Comparison of ENCODE assay signal across 14 mouse cellular contexts in genomic region chr9:123058724-123059292, GRCm38 (mm10). TPM values are rescaled to one million over a fixed set of nuclear protein-coding genes. Genes with fewer than 3 reads are reported as not detected.
A peak's percentile ranks its signal among the peaks of the same experiment; 100 is the strongest.
DNase-seq lines count a peak whose midpoint lies in the region; ATAC-seq and TF ChIP-seq lines count a peak whose summit lies in the region.
"Had no signal": no experiment of that assay in that cellular context is flagged by ENCODE, and none has a peak within 500 bp of the region (broad histone marks: within the 10 kb centered on the region; RNA-seq: fewer than 3 reads in every experiment).

No protein-coding gene starts in this region.

- no peaks in the 10 kb centered on the region for H3K27me3 ChIP-seq in CH12.LX (replicated peaks)
- H3K27me3 ChIP-seq in cerebellum, adult 2 months (ENCODE audit: control insufficient read depth, insufficient read depth, low read length) = no peaks in the 10 kb centered on the region
- no peaks in the 10 kb centered on the region for H3K27me3 ChIP-seq in forebrain, embryonic 13.5 days

- no peak overlapping the region for H3K27ac ChIP-seq in CH12.LX (ENCODE audit: insufficient read depth, low read depth)
- no peak overlapping the region for H3K27ac ChIP-seq in cerebellum, adult 2 months (ENCODE audit: insufficient read depth, low read length)
- H3K27ac ChIP-seq in forebrain, embryonic 13.5 days = no peak overlapping the region
- H3K27ac ChIP-seq: limb, embryonic 10.5 days; macrophage had no signal

- no peaks in the 10 kb centered on the region for H3K79me2 ChIP-seq in CH12.LX (replicated peaks; ENCODE audit: control insufficient read depth, extremely low read depth, insufficient read depth, poor library complexity, severe bottlenecking)

- no peak overlapping the region for H3K4me2 ChIP-seq in CH12.LX (ENCODE audit: insufficient read depth, low read depth, poor library complexity, severe bottlenecking)
- H3K4me2 ChIP-seq in forebrain, embryonic 13.5 days = no peak overlapping the region

- dilution Hi-C loops in CH12.LX (cut with MboI; ENCODE audit: extremely low pct_ligation_motif_present, extremely low pct_unique_long_range_greater_than_20kb, low sequenced_read_pairs) = no loop called here

- TF ChIP-seq CTCF in CH12.LX (conservative IDR thresholded peaks at IDR 0.05 in 1 of 2, IDR thresholded peaks at IDR 0.05 in 1 of 2; ENCODE audit: low read depth in 2 of 2, low read length in 2 of 2) = no peak; a peak in 1 of 4 replicates
- TF ChIP-seq CTCF in cerebellum, adult 2 months (IDR thresholded peaks at IDR 0.05; ENCODE audit: borderline replicate concordance, insufficient read depth, low read depth, low read length) = no peak

- in situ Hi-C loops in CH12.LX (cut with MboI; ENCODE audit: low pct_ligation_motif_present, low pct_unique_long_range_greater_than_20kb, low sequenced_read_pairs) = no loop called here

- no peak for TF ChIP-seq EP300 in CH12.LX (IDR thresholded peaks at IDR 0.05; ENCODE audit: low read length)

- no peaks in the 10 kb centered on the region for H3K36me3 ChIP-seq in CH12.LX (replicated peaks in 1 of 2; ENCODE audit: control insufficient read depth in 1 of 2, insufficient read depth in 1 of 2, low read length in 1 of 2)
- H3K36me3 ChIP-seq in forebrain, embryonic 13.5 days (ENCODE audit: poor library complexity, severe bottlenecking) = no peaks in the 10 kb centered on the region
- H3K36me3 ChIP-seq: limb, embryonic 10.5 days had no signal

- no peaks in the 10 kb centered on the region for H3K9me3 ChIP-seq in CH12.LX (replicated peaks; ENCODE audit: low read length)
- no peaks in the 10 kb centered on the region for H3K9me3 ChIP-seq in forebrain, embryonic 13.5 days (replicated peaks)
- H3K9me3 ChIP-seq: limb, embryonic 10.5 days had no signal

- H3K4me1 ChIP-seq in CH12.LX (ENCODE audit: control insufficient read depth in 1 of 2, insufficient read depth in 2 of 2) = peaks cover 0 to 19% of the 10 kb centered on the region in 2 experiments; a peak in 2 of 4 replicates
- no peaks in the 10 kb centered on the region for H3K4me1 ChIP-seq in cerebellum, adult 2 months (ENCODE audit: control insufficient read depth, insufficient read depth, low read length)
- H3K4me1 ChIP-seq in forebrain, embryonic 13.5 days = no peaks in the 10 kb centered on the region
- H3K4me1 ChIP-seq: limb, embryonic 10.5 days had no signal

- H3K4me3 ChIP-seq in CH12.LX (replicated peaks in 1 of 3; ENCODE audit: low read depth in 2 of 3, low read length in 2 of 3, poor library complexity in 1 of 3) = no peak overlapping the region
- H3K4me3 ChIP-seq in cerebellum, adult 2 months (replicated peaks; ENCODE audit: insufficient read depth, low read depth, low read length) = no peak overlapping the region
- H3K4me3 ChIP-seq in forebrain, embryonic 13.5 days = no peak overlapping the region
- H3K4me3 ChIP-seq: limb, embryonic 10.5 days had no signal

- DNase-seq in A20 (ENCODE audit: low read depth, low spot score) (peak; percentile 72), CH12.LX (ENCODE audit: extremely low read depth) (peak; percentile 61)
- peak; percentile 61 to 70 for DNase-seq in natural killer cell, adult 2 months (ENCODE audit: low spot score in 2 of 2)
- no peak for DNase-seq in layer of hippocampus, postnatal 14 days (ENCODE audit: low spot score in 2 of 2)
- DNase-seq in cerebellum, adult 2 months = no peak
- DNase-seq in right cerebral cortex, postnatal 36 days (ENCODE audit: low spot score in 2 of 2) = no peak
- DNase-seq: heart, adult 18-20 months; heart, postnatal 36 days; kidney, adult 18-20 months; right cerebral cortex, postnatal 25 days had no signal

- TF ChIP-seq RAD21 in CH12.LX (IDR thresholded peaks at IDR 0.05; ENCODE audit: low read depth, low read length) = no peak

- no peak for TF ChIP-seq POLR2A in CH12.LX (IDR thresholded peaks at IDR 0.05; ENCODE audit: low read depth, low read length)
- no peak for TF ChIP-seq POLR2A in cerebellum, adult 2 months (IDR thresholded peaks at IDR 0.05; ENCODE audit: borderline replicate concordance, insufficient read depth, low read length)

- H3K9ac ChIP-seq in CH12.LX (ENCODE audit: insufficient read depth, low read depth) = no peak overlapping the region
- no peak overlapping the region for H3K9ac ChIP-seq in forebrain, embryonic 13.5 days

- ATAC-seq in granulocyte monocyte progenitor cell, adult 5-6 weeks (replicated peaks; ENCODE audit: poor library complexity, severe bottlenecking) = peak; percentile 100
- no peak for ATAC-seq in forebrain, embryonic 13.5 days

TF ChIP-seq in CH12.LX, 34 proteins besides CTCF, POLR2A, EP300 and RAD21:
- no peak for TF ChIP-seq USF1 (IDR thresholded peaks at IDR 0.05; ENCODE audit: low read depth, low read length)
- no peak for TF ChIP-seq ETS1 (conservative IDR thresholded peaks at IDR 0.05; ENCODE audit: low read depth, low read length)
- TF ChIP-seq ELF1 (IDR thresholded peaks at IDR 0.05; ENCODE audit: low read depth, low read length) = 0 out of 2 replicates have a peak, but pooled peaks have one; percentile 32
- TF ChIP-seq NELFE (IDR thresholded peaks at IDR 0.05; ENCODE audit: low read depth, low read length) = no peak
- no peak for TF ChIP-seq TBP (conservative IDR thresholded peaks at IDR 0.05; ENCODE audit: low read depth, low read length)
- no peak for TF ChIP-seq SIN3A (IDR thresholded peaks at IDR 0.05; ENCODE audit: low read length)
- peak; percentile 75 for TF ChIP-seq MAFK (IDR thresholded peaks at IDR 0.05; ENCODE audit: insufficient replicate concordance, low read length)
- TF ChIP-seq CHD1 (IDR thresholded peaks at IDR 0.05; ENCODE audit: low read depth, low read length) = no peak
- TF ChIP-seq POLR2AphosphoS2 (IDR thresholded peaks at IDR 0.05; ENCODE audit: low read depth, low read length) = no peak

RNA-seq across cellular contexts. Expression of gene Tgm4, which starts 24.3 kb away (rescaled TPM):
- total RNA-seq in CH12.LX (2012; rRNA removed) (0.50 and 0.51 TPM in 2 replicates), CH12.LX (2014; rRNA removed) (not detected in 2 replicates)
- 0.24 and 0.26 TPM in 2 replicates for polyA plus RNA-seq in CH12.LX (2012; ENCODE audit: insufficient read length, low read depth)
- total RNA-seq in granulocyte monocyte progenitor cell, adult 5-6 weeks (2014; fragmentation: Nextera tagmentation) = 2.1 TPM in 1 of 2 replicates, not detected in the other
- total RNA-seq in granulocyte monocyte progenitor cell, adult 5-6 weeks (2017) = 0.05 TPM in 1 of 2 replicates, not detected in the other
- total RNA-seq in layer of hippocampus, postnatal 14 days (2021) = 1 to 10 TPM; 1.2 to 1.7 TPM
- polyA plus RNA-seq in cerebellum, adult 2 months (2012; rRNA removed) = 0.44 and 0.69 TPM in 2 replicates
- 0.68 TPM in 1 of 2 replicates, not detected in the other for polyA plus RNA-seq in forebrain, embryonic 13.5 days (2015; fragmentation: Nextera tagmentation; extraction: Ambion mirVana)
- total RNA-seq: heart, adult 18-20 months; heart, postnatal 36 days had no signal
- polyA plus RNA-seq: macrophage had no signal

RNA-seq across cellular contexts. Expression of gene Tmem42, which starts 37.7 kb away (rescaled TPM):
- 5.5 and 6.9 TPM in 2 replicates for total RNA-seq in CH12.LX (2012; rRNA removed)
- total RNA-seq in CH12.LX (2014; rRNA removed) = 5.1 and 5.3 TPM in 2 replicates
- polyA plus RNA-seq in CH12.LX (2012; ENCODE audit: insufficient read length, low read depth) = 6.4 and 6.8 TPM in 2 replicates
- total RNA-seq in granulocyte monocyte progenitor cell, adult 5-6 weeks (2014; fragmentation: Nextera tagmentation) = 8.9 and 9.7 TPM in 2 replicates
- 9.2 and 16.6 TPM in 2 replicates for total RNA-seq in granulocyte monocyte progenitor cell, adult 5-6 weeks (2017)
- 10 to 100 TPM; 27.3 to 36.0 TPM for total RNA-seq in layer of hippocampus, postnatal 14 days (2021)
- 21.2 and 21.3 TPM in 2 replicates for polyA plus RNA-seq in cerebellum, adult 2 months (2012; rRNA removed)
- polyA plus RNA-seq in forebrain, embryonic 13.5 days (2015; fragmentation: Nextera tagmentation; extraction: Ambion mirVana) = 16.4 and 17.9 TPM in 2 replicates

RNA-seq across cellular contexts. Expression of gene Zdhhc3, which starts 54.2 kb away (rescaled TPM):
- total RNA-seq in CH12.LX (2012; rRNA removed) = 37.2 and 45.1 TPM in 2 replicates
- total RNA-seq in CH12.LX (2014; rRNA removed) = 61.2 and 62.6 TPM in 2 replicates
- 61.4 and 74.4 TPM in 2 replicates for polyA plus RNA-seq in CH12.LX (2012; ENCODE audit: insufficient read length, low read depth)
- 66.7 and 68.4 TPM in 2 replicates for total RNA-seq in granulocyte monocyte progenitor cell, adult 5-6 weeks (2014; fragmentation: Nextera tagmentation)
- total RNA-seq in granulocyte monocyte progenitor cell, adult 5-6 weeks (2017) = 43.1 and 47.1 TPM in 2 replicates
- total RNA-seq in layer of hippocampus, postnatal 14 days (2021) = 10 to 100 TPM; 71.2 to 72.7 TPM
- polyA plus RNA-seq in cerebellum, adult 2 months (2012; rRNA removed) = 83.4 and 85.9 TPM in 2 replicates
- polyA plus RNA-seq in forebrain, embryonic 13.5 days (2015; fragmentation: Nextera tagmentation; extraction: Ambion mirVana) = 66.8 and 80.7 TPM in 2 replicates

RNA-seq across cellular contexts. Expression of gene Exosc7, which starts 54.2 kb away (rescaled TPM):
- total RNA-seq in CH12.LX (2012; rRNA removed) (135 and 154 TPM in 2 replicates), CH12.LX (2014; rRNA removed) (139 and 144 TPM in 2 replicates)
- 143 and 184 TPM in 2 replicates for polyA plus RNA-seq in CH12.LX (2012; ENCODE audit: insufficient read length, low read depth)
- 85.4 and 103 TPM in 2 replicates for total RNA-seq in granulocyte monocyte progenitor cell, adult 5-6 weeks (2014; fragmentation: Nextera tagmentation)
- 119 and 126 TPM in 2 replicates for total RNA-seq in granulocyte monocyte progenitor cell, adult 5-6 weeks (2017)
- total RNA-seq in layer of hippocampus, postnatal 14 days (2021) = 10 to 100 TPM; 35.8 to 38.0 TPM
- polyA plus RNA-seq in cerebellum, adult 2 months (2012; rRNA removed) = 57.2 and 60.5 TPM in 2 replicates
- polyA plus RNA-seq in forebrain, embryonic 13.5 days (2015; fragmentation: Nextera tagmentation; extraction: Ambion mirVana) = 110 and 118 TPM in 2 replicates

Comparison
In these comparisons a context has a peak if more than half of its experiments do, and no peak if none do; other contexts are left out.
1. DNase-seq: peak in A20 (single experiment), CH12.LX (single experiment) and natural killer cell, adult 2 months (2 of 2); none in layer of hippocampus, postnatal 14 days (0 of 2), cerebellum, adult 2 months (0 of 2) and right cerebral cortex, postnatal 36 days (0 of 2).